Mouse (Mus musculus) adrenal gland, adult (tissue): ENCODE measurements at regions not wholly inside any gene's neighbourhood (a gene's known extent, or its start where the extent isn't known, plus 50 kb on each side); places are given as distances from the start of the nearest gene placed in this dataset.
A peak's percentile ranks its signal among the peaks of the same experiment; 100 is the strongest.
"Not testable (repeated sequence)": the region's sequence is repeated elsewhere in the genome, so short reads cannot be mapped to it uniquely, and the experiment has no call there.

Experiments
- DNase-seq, 2 experiments: peaks; one replicate each; pipeline ENCODE4 v3.0.0; 2022 to 2023; ENCODE audit warnings: low spot score in 1 of 2; ENCODE audit not compliant: inconsistent age in 2 of 2

DNA sequence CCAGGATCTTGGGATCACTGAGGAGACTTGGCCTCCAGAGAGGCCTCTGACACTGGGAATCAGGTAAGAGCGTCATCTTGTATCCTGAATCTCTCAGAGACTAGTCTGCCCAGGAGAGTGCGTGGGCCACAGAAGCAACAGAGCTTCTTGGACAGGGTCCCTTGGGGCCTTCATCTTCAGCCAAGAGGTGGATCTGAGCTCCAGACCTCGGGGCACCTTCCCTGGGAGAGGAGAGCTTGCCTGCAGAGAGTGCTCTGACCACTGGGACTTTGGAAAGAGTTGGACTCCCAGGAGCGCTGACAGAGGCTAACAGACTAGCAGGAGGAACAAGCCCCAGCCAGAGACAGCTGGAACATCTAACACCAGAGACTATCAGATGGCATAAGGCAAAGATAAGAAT, 73.9 kb upstream of the Gm15319 start:
- DNase-seq, result peak; percentile 23 to 43

DNA sequence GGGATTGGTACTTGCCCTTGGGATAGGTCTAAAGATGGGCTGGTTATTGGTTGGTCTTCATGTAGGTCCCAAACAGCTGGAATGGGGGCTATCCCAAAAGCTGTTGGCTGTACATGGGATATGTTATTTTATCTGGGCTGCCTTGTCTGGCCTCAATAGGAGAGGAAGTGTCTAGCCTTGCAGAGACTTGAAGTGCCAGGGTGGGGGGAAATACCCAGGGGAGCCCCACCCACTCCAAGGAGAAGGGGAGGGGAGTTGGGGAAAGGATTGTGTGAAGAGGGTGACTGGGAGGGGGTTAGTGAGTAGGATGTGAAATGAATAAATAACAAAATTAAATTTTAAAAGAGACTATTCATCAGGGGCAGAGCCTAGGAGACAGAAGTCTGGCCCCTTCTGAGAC, 70.2 kb upstream of the Gm15319 start:
- DNase-seq, result peak; percentile 16 to 55

DNA sequence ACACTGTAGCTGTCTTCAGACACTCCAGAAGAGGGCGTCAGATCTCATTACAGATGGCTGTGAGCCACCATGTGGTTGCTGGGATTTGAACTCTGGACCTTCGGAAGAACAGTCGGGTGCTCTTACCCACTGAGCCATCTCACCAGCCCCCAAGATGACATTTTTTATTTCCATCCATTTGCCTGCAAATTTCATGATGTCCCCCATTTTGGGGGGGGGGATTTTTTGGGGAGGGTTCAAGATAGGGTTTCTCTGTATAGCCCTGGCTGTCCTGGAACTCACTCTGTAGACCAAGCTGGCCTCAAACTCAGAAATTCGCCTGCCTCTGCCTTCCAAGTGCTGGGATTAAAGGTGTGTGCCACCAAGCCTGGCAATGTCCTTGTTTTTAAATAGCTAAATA, 66.5 kb upstream of the Gm15319 start:
- DNase-seq, result not testable (repeated sequence)

- DNase-seq, result not testable (repeated sequence)
Measured at GRCm38 (mm10) chr8:20424903-20425222, 61.9 kb upstream of the Gm15319 start.

DNA sequence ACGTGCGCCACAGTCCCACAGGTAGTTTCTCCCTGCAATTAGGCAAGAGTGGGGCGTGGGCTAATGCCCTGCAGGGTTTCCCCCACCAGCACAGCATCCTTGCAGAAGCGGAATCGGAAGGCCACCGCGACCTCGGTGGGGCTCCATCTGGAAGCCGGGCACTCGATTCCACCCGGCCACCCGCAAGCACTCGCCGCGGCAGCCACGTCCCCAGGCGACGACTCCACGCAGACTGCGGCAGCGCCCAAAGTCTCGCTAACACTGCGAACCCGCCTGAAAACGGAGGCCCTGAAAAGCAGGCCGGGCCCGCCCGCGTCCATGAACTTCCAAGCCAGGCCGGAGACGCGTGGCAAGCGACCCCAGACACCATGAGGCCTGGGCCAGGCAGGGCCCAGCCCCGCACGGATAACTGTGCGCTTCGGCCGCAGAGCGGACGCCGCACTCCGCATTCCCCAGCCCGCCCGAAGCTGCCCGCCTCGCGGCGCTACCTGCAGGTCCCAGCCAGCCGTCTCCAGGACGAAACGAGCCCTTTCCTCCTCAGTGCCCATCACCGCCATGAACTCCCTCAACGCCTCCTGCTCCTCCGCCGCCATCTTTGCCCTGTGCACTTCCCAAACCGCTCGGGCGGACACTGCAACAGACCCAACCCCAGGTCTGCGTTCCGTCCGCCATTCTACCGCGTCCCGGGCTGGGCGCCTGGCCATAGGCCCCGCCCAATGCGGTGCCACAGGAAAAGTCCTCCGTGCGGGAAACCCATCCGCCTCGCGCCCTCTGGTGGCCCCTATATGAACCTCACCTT, 61.3 kb upstream of the Gm15319 start:
- DNase-seq, result peak; percentile 100

- DNase-seq, result peak; percentile 1 to 24
Measured at GRCm38 (mm10) chr8:20420807-20421206, 57.8 kb upstream of the Gm15319 start.
